10 mouse cellular contexts compared by ENCODE assay signal in genomic region chr6:31158648-31159047, GRCm38 (mm10).
DNase-seq lines count a peak whose midpoint lies in the region; ATAC-seq lines count a peak whose summit lies in the region.
"Had no signal": no experiment of that assay in that cellular context is flagged by ENCODE, and none has a peak within 500 bp of the region (broad histone marks: within the 10 kb centered on the region; RNA-seq: fewer than 3 reads in every experiment).

No protein-coding gene starts in this region.

- H3K4me3 ChIP-seq in heart, embryonic 15.5 days, result no peak overlapping the region
- no peak overlapping the region for H3K4me3 ChIP-seq in heart, embryonic 11.5 days (ENCODE audit: low read depth, low read length)
- no peak overlapping the region for H3K4me3 ChIP-seq in lung, embryonic 15.5 days

- peaks cover 18% of the 10 kb centered on the region for H3K4me1 ChIP-seq in heart, embryonic 15.5 days (replicated peaks)
- H3K4me1 ChIP-seq in heart, embryonic 11.5 days (ENCODE audit: control insufficient read depth, insufficient read depth, low read length), result no peaks in the 10 kb centered on the region
- H3K4me1 ChIP-seq in lung, embryonic 15.5 days, result peaks cover 26% of the 10 kb centered on the region; the same call in 1 of the 2 replicates

- WGBS in heart, embryonic 15.5 days, result 44% methylated on average over 7 of the region's 7 CpGs
- WGBS in heart, embryonic 11.5 days (ENCODE audit: insufficient replicate concordance), result 79% methylated on average over 7 of the region's 7 CpGs
- WGBS in lung, embryonic 15.5 days, result 45% methylated on average over 7 of the region's 7 CpGs

- peak; percentile 87 for DNase-seq in Muller cell, postnatal 12 days (ENCODE audit: inconsistent ontology term)
- peak; percentile 82 to 87 for DNase-seq in cerebellum, postnatal 25 days
- DNase-seq in urinary bladder, postnatal 25 days (ENCODE audit: low spot score), result no peak
- DNase-seq in thymus, postnatal 36 days, result no peak
- DNase-seq: right cerebral cortex, postnatal 25 days had no signal

- no peaks in the 10 kb centered on the region for H3K9me3 ChIP-seq in heart, embryonic 15.5 days (replicated peaks)
- no peaks in the 10 kb centered on the region for H3K9me3 ChIP-seq in heart, embryonic 11.5 days (replicated peaks; ENCODE audit: control insufficient read depth, low read length)
- H3K9me3 ChIP-seq in lung, embryonic 15.5 days, result no peaks in the 10 kb centered on the region

- no peaks in the 10 kb centered on the region for H3K36me3 ChIP-seq in heart, embryonic 15.5 days
- no peaks in the 10 kb centered on the region for H3K36me3 ChIP-seq in heart, embryonic 11.5 days (ENCODE audit: control insufficient read depth, insufficient read depth, low read length)
- no peaks in the 10 kb centered on the region for H3K36me3 ChIP-seq in lung, embryonic 15.5 days

- peak; percentile 82 for ATAC-seq in heart, embryonic 15.5 days (replicated peaks; ENCODE audit: insufficient number of reproducible peaks, insufficient read depth, low FRiP score, low read depth)
- ATAC-seq in heart, embryonic 11.5 days (replicated peaks; ENCODE audit: insufficient number of reproducible peaks, low FRiP score, low TSS enrichment), result no peak
- ATAC-seq in lung, embryonic 15.5 days (ENCODE audit: borderline replicate concordance, extremely low read depth, low FRiP score, low TSS enrichment), result no peak
- no peak for ATAC-seq in inflammation-experienced regulatory T-cells, adult 6 months

- H3K27me3 ChIP-seq in heart, embryonic 15.5 days, result no peaks in the 10 kb centered on the region
- H3K27me3 ChIP-seq in heart, embryonic 11.5 days (ENCODE audit: control insufficient read depth, insufficient read depth, low read length), result no peaks in the 10 kb centered on the region
- no peaks in the 10 kb centered on the region for H3K27me3 ChIP-seq in lung, embryonic 15.5 days

- peak overlapping the region; percentile 68 for H3K27ac ChIP-seq in heart, embryonic 15.5 days
- no peak overlapping the region for H3K27ac ChIP-seq in heart, embryonic 11.5 days (ENCODE audit: low read depth, low read length)
- H3K27ac ChIP-seq in lung, embryonic 15.5 days, result peak overlapping the region; percentile 36; the same call in 1 of the 2 replicates
- H3K27ac ChIP-seq: macrophage had no signal

- H3K9ac ChIP-seq in heart, embryonic 15.5 days, result no peak overlapping the region
- H3K9ac ChIP-seq in heart, embryonic 11.5 days (ENCODE audit: low read depth, low read length), result no peak overlapping the region
- H3K9ac ChIP-seq in lung, embryonic 15.5 days, result no peak overlapping the region

- H3K4me2 ChIP-seq in heart, embryonic 15.5 days, result 0 out of 2 replicates have a peak overlapping the region, but pooled peaks have one; percentile 7
- H3K4me2 ChIP-seq in heart, embryonic 11.5 days, result no peak overlapping the region
- H3K4me2 ChIP-seq in lung, embryonic 15.5 days, result no peak overlapping the region

Comparison
In these comparisons a context has a peak if more than half of its experiments do, and no peak if none do; other contexts are left out.
1. DNase-seq: peak in Muller cell, postnatal 12 days (single experiment) and cerebellum, postnatal 25 days (2 of 2); none in urinary bladder, postnatal 25 days (single experiment) and thymus, postnatal 36 days (0 of 2).